Mouse (Mus musculus) cerebellum, adult 11 months (tissue): ENCODE results near the gene Serpinf1.
"Not testable (repeated sequence)": the region's sequence is repeated elsewhere in the genome, so short reads cannot be mapped to it uniquely, and the experiment has no call there.

Source experiments
- DNase-seq: peaks from one replicate; pipeline ENCODE4 v3.0.0; 2022

Gene Serpinf1

DNA sequence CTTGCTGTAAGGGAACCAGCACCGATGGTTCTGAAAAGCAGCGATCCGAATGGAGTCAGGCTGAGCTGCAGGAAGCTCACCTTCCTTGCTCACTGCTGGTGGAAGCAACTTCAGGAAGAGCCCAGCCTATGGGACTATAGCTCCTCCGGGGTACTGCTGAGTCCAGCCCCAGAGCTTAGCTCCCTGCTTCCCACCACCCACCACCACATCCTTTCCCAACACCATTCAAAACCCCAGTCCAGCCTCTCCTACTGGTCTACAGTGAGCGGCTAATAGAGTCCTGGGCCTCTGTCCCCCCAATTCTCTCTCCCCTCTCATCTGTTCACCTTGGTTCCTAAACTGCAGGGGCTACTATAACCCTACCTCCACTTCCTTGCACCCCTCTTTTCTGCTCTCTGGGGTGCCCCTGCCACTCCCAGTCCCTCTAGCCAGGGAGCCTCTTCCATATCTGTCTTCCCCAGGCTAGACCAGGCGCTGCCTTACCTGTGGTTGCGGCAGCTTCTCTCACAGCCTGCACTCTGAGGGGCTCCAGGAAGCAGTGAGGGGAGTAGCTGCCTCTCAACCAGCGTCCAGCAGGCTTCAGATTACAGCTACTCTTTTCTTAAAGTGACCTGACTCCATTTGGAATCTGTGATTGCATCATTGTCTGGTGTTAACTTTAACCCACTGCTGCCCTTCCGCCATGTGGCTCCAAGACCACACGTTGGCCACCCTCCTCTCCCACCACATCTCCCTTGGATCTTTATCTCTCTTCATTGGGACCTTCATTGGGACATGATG lies at the start of gene Serpinf1:
Serpinf1 (minus strand) TSS at position 689 of the 780 bp plus-strand sequence.
- no peak for DNase-seq

DNA sequence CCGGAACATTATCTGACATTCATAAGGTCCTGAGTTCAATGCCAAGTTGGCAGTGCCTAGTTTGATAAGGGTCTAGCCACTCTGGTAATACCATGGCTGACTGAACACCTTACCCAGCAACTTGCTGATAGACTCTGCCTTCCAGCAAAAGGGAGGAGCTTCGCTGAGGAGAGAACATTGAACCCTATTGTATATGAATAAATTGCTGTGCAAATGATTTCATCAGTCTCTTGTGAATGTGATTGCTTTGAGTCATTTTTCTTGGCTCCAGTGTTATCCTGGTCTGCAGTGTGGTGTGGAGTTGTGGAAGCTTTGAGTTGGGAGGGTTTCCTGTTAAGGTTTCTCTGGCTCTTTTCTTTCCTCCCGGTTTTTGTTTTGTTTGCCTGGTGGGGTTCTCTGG lies 48.2 kb upstream of the Serpinf1 start:
- no peak for DNase-seq

DNA sequence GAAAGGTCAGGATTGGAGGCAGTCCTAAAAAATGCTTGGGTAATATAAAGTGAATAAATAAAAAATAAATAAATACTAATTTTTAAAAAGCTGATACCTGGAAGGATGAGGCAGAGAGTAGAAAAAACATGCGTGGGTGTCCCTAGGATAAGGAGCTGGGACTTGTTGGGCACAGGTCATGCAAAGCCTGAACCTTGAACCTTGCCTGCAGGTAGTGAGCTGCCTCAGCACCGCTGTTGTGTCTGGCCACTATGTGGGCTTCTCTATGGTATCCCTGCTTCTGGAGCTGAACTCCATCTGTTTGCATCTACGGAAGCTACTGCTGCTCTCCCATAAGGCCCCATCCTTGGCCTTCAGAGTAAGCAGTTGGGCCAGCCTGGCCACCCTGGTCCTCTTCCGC lies 46.8 kb upstream of the Serpinf1 start:
- no peak for DNase-seq

DNA sequence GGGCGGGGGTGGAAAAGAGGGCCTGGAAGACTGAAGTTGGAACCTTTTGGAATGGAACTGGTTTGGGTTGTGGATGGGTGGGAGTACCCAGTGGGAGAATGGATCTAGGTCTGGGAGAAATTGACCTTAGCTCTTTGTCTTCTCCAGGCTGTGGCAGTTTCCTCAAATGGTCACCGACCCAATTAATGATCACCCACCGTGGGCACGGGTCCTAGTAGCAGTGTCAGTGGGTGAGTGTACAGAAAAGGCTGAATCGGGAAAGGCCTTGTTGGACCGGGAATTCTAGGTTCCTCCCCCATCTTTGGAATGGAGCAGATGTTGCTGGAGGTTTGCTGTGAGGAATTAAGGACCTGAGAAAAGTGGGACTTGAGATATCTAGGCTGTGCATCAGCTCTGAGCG lies 45.9 kb upstream of the Serpinf1 start:
- DNase-seq, result no peak

DNA sequence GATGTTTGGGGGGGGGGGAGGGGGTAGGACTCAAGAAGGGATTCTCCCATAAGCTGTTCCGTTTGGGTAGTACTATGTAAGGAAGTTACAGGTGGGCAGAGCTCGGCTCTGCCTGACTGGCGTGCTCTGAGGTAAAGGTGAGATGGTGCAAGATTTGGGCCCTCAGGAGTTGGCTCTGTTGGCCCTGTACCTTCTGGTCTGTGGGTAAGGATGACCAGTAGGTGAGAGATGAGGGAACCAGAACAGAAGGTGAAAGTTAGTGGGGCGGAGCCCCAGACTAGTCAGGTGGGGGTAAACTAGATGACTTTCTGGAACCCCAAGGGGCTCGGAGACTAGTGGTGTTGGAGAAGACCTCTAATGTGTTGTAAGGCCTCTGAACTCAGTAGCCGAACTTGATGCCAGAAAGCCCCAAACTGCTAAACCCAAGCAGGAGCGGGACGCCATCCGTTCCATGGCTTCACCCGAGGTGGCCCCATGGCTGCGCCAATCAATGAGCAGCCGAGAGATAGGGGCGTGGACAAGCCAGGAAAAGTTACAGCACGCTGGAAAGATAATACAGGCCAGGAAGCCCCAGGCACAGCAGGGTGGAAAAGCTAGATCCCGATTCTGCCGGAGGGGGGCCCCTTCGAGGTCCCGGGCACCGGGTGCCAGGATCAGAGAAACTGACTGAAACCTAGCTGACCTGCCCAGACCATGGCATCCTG lies 45.2 kb upstream of the Serpinf1 start:
- DNase-seq, result no peak

- DNase-seq, result no peak
These were observed 44.4 kb upstream of the Serpinf1 start for GRCm38 (mm10) chr11:75466731-75467505.

DNA sequence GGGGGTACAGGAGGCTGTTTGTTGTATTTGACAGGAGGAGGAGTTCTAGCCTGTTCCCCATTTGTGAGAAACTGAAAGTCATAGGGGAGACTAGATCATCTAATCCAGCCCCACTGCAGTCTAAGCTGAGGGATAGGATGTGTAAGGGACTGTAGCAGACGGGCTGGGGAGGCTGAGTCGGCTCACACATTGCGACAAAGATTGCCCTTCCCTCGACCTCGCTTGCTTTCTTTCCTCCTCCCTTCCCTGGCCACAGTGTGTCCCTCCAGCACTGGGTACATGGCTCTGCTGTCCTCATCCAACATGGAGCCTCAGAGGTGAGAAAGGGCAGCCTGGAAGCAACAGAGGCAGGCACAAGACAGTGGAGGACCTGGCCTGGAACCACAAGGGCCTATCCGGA lies 42.5 kb upstream of the Serpinf1 start:
- no peak for DNase-seq

DNA sequence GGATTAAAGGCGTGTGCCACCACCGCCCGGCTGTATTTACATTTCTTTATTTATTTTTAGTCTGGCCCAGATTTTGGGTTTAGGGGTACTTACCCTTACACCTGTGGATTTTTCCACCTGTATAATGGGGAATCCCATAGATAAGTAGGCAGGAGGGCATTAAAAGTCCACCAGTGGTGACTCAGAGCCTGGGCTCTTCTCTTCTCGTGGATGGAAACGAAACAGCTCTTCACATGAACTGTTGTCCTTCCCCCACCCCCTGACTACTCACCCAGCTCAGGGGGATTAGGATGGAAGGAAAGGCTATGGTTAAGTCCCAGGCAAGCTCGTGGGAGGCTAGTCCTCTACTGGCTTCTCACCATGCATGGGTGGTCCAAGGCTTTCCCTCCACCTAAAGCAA lies 41.9 kb upstream of the Serpinf1 start:
- DNase-seq, result no peak

GRCm38 (mm10) chr11:75463624-75464023 lies 41.1 kb upstream of the Serpinf1 start:
- no peak for DNase-seq

- DNase-seq, result peak; percentile 60
These were observed 40.4 kb upstream of the Serpinf1 start for GRCm38 (mm10) chr11:75462865-75463336.

GRCm38 (mm10) chr11:75462253-75462783 lies 39.8 kb upstream of the Serpinf1 start:
- peak; percentile 66 for DNase-seq

DNA sequence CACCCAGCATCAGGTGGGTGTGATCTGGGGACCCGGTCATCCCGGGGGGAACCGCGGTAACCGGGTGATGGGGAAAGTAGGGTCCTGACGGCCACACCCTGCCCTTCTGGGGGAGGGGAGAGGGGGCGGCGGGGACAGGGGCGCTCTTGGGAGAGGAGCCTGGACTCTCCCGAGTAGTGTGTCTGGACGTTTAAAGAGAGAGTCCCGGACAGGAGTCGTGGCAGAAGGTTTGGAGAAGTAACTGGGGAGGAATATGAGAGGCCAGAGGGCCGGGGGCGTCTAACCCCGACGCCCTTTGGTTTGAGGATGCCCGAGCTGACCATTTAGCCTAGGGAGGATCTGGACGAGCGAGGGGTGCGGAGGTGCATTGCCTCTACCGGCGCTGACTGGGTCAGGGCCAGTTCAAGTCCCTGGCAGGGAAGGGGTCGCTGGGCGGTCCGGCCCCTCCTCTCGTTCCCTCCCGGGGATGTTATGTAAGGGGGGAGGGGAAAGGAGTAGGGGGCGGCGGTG lies 39.3 kb upstream of the Serpinf1 start:
- DNase-seq, result no peak

DNA sequence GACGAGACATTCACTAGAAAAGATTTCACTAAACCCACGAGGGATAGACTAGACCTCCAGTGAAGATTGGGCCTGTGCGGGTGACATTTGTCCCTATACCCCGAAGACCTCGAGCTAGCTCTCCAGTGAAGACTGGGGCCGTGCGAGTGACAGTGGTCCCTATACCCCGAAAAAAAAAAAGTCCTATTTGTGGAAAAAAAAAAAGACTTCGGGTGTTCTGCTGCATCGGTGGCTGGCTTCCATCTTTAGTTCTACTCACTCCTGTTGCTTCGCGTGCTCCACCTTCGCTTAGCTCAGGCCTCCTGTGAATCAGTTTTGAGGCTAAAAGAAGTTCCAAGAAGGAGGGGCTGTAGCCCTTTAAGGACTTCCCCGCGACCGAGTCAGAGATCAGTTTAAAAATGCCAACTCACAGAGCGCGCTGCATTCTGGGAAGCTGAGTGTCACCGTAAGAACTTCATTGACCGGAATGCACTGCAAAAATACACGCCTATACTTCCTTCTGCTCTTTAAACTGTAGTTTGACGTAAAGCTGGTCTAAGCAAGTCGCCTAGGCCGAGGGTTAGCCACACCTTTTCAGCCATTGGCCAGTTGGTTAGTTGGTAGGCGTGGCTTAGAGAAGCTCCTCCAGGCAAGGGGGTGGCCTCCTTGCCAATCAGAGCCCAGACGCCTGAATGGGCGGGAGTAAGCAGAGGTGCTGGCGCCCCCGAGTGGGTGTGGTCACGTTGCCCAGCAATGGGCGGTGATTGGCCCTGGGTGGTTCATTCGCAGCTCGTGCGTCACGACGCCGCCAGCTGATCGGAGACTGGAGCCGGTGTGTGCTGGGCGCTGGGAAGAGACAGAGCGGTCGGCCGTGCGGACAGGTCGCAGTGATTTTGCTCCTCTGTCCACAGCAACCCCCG lies 38.6 kb upstream of the Serpinf1 start, which contains the start of gene Tlcd2:
Tlcd2 (plus strand) TSS at position 872 of the 899 bp plus-strand sequence.
- peak; percentile 100 for DNase-seq

GRCm38 (mm10) chr11:75460103-75460843 lies 37.8 kb upstream of the Serpinf1 start:
- DNase-seq, result peak; percentile 86

DNA sequence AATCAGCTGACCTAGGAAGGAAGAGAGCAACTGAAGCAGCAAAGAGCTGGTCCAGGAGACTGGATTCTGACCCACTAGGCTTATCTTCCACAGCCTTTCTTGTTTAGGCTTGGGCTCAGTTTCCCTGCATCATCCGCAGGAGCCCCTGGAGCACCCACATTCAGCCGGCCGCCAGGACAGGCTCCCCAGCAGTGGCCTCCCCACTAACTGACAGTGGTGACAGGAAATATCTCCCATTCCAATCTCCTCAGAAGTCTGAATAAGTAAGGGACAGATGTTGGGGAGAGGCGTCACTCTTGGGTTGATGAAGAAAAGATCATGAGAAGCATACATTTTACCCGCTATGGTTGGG lies 37.2 kb upstream of the Serpinf1 start:
- no peak for DNase-seq

- DNase-seq, result no peak
These were observed 36.7 kb upstream of the Serpinf1 start for GRCm38 (mm10) chr11:75459141-75459711.

- no peak for DNase-seq
These were observed 36.1 kb upstream of the Serpinf1 start for GRCm38 (mm10) chr11:75458628-75459041.

- DNase-seq, result no peak
These were observed 35.7 kb upstream of the Serpinf1 start for GRCm38 (mm10) chr11:75458169-75458568.

DNA sequence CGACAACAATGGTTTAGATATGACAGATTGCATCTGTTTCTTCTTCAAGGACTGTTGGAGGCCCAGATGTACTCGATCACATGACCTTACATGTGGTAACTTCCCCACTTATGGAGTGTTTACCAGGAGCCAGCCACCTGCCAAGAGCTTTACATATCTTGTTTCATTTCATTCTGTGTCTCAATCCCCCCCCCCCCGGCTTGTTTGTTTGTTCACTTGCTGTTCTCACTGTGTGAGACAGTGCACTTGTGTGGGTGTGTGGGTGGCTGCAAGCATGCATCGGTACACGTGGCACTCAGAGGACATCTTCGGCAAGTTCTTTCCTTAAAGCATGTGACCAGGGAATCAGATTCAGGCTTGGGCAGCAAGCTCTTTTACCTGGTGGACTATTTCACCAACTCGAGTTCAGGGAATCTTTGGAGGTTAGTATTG lies 34.0 kb upstream of the Serpinf1 start:
- DNase-seq, result no peak

GRCm38 (mm10) chr11:75455971-75456370 lies 33.5 kb upstream of the Serpinf1 start:
- DNase-seq, result not testable (repeated sequence)
